Mouse (Mus musculus): Measurements from ENCODE around the gene Sptlc2.

Gene Sptlc2

GRCm38 (mm10) chr12:87394316-87394715, 6.2 kb upstream of the Sptlc2 start:
- no peak for DNase-seq (ENCODE audit: low spot score)

- peak; percentile 79 for DNase-seq (ENCODE audit: low spot score)
These were observed 5.4 kb upstream of the Sptlc2 start for GRCm38 (mm10) chr12:87393447-87394145.

- no peak for DNase-seq (ENCODE audit: low spot score)
These were observed 3.2 kb upstream of the Sptlc2 start for GRCm38 (mm10) chr12:87391355-87391754.

GRCm38 (mm10) chr12:87389231-87389630, 1.1 kb upstream of the Sptlc2 start:
- no peak for DNase-seq (ENCODE audit: low spot score)

GRCm38 (mm10) chr12:87387171-87388121, 709 bp downstream of the Sptlc2 start:
- peak; percentile 33 for DNase-seq (ENCODE audit: low spot score)

GRCm38 (mm10) chr12:87385051-87385450, 3.1 kb downstream of the Sptlc2 start:
- DNase-seq (ENCODE audit: low spot score), result no peak

GRCm38 (mm10) chr12:87381380-87381682, 6.8 kb downstream of the Sptlc2 start:
- DNase-seq (ENCODE audit: low spot score), result peak; percentile 53

GRCm38 (mm10) chr12:87380586-87381379, 7.4 kb downstream of the Sptlc2 start:
- no peak for DNase-seq (ENCODE audit: low spot score)

GRCm38 (mm10) chr12:87379496-87379895, 8.7 kb downstream of the Sptlc2 start:
- no peak for DNase-seq (ENCODE audit: low spot score)

- DNase-seq (ENCODE audit: low spot score), result no peak
These were observed 14.0 kb downstream of the Sptlc2 start for GRCm38 (mm10) chr12:87374159-87374558.

- no peak for DNase-seq (ENCODE audit: low spot score)
These were observed 18.8 kb downstream of the Sptlc2 start for GRCm38 (mm10) chr12:87369319-87369718.

GRCm38 (mm10) chr12:87368092-87368491, 20.1 kb downstream of the Sptlc2 start:
- no peak for DNase-seq (ENCODE audit: low spot score)

- no peak for DNase-seq (ENCODE audit: low spot score)
These were observed 22.5 kb downstream of the Sptlc2 start for GRCm38 (mm10) chr12:87365676-87366075.

- DNase-seq (ENCODE audit: low spot score), result no peak
These were observed 26.0 kb downstream of the Sptlc2 start for GRCm38 (mm10) chr12:87362111-87362510.

GRCm38 (mm10) chr12:87348029-87348428, 40.1 kb downstream of the Sptlc2 start:
- peak; percentile 7 for DNase-seq (ENCODE audit: low spot score)

GRCm38 (mm10) chr12:87347511-87347910, 40.6 kb downstream of the Sptlc2 start:
- DNase-seq (ENCODE audit: low spot score), result no peak

GRCm38 (mm10) chr12:87343084-87343605, 45.0 kb downstream of the Sptlc2 start:
- DNase-seq (ENCODE audit: low spot score), result no peak

GRCm38 (mm10) chr12:87338082-87338481, 50.1 kb downstream of the Sptlc2 start:
- no peak for DNase-seq (ENCODE audit: low spot score)

GRCm38 (mm10) chr12:87334886-87335285, 53.3 kb downstream of the Sptlc2 start:
- peak; percentile 8 for DNase-seq (ENCODE audit: low spot score)

GRCm38 (mm10) chr12:87333794-87334193, 54.4 kb downstream of the Sptlc2 start:
- no peak for DNase-seq (ENCODE audit: low spot score)

- DNase-seq (ENCODE audit: low spot score), result no peak
These were observed 55.6 kb downstream of the Sptlc2 start for GRCm38 (mm10) chr12:87332511-87332910.

GRCm38 (mm10) chr12:87331908-87332307, 56.2 kb downstream of the Sptlc2 start:
- no peak for DNase-seq (ENCODE audit: low spot score)

Data from lung, postnatal 25 days (tissue).